Mouse (Mus musculus) ES-E14 (cell line): ENCODE measurements around the gene Scarb1. TPM values are rescaled to one million over a fixed set of nuclear protein-coding genes. Genes with fewer than 3 reads are reported as not detected.

ENCODE experiments used
- DNase-seq: peaks from one replicate; pipeline ENCODE4 v3.0.0-alpha.2; 2013; ENCODE audit warnings: low read depth, low spot score
- H3K27ac ChIP-seq: 2 replicates; pipeline ENCODE4 v1.5.1; 2012; ENCODE audit warnings: low read depth, mild to moderate bottlenecking, low read length, moderate library complexity, mixed read lengths; ENCODE audit not compliant: poor library complexity, insufficient read depth, severe bottlenecking
- H3K36me3 ChIP-seq: 2 replicates; pipeline ENCODE4 v1.6.1; 2012; ENCODE audit warnings: mild to moderate bottlenecking, low read length, moderate library complexity, mixed read lengths; ENCODE audit not compliant: control insufficient read depth, poor library complexity, insufficient read depth, severe bottlenecking
- H3K4me1 ChIP-seq, 2 experiments: fragments of 150-350 bp in 1 of 2; sonication (generic) in 1 of 2; 2 replicates each; pipeline ENCODE4 v1.6.1; 2012; ENCODE audit warnings: low read length in 2 of 2, mild to moderate bottlenecking in 1 of 2, mixed read lengths in 1 of 2; ENCODE audit not compliant: control insufficient read depth in 2 of 2, insufficient read depth in 2 of 2, poor library complexity in 1 of 2
- H3K4me3 ChIP-seq, 2 experiments: fragments of 150-350 bp in 1 of 2; sonication (generic) in 1 of 2; 2 replicates each; pipeline ENCODE4 v1.5.1; 2012; ENCODE audit warnings: low read length in 2 of 2, low read depth in 1 of 2, mild to moderate bottlenecking in 1 of 2, mixed read lengths in 1 of 2; ENCODE audit not compliant: insufficient read depth in 1 of 2, poor library complexity in 1 of 2, severe bottlenecking in 1 of 2
- H3K9ac ChIP-seq: 2 replicates; pipeline ENCODE4 v1.6.1; 2012; ENCODE audit warnings: low read depth, mild to moderate bottlenecking, low read length, mixed read lengths; ENCODE audit not compliant: poor library complexity, insufficient read depth, severe bottlenecking
- H3K9me3 ChIP-seq: fragments of 150-350 bp; sonication (generic); 2 replicates; pipeline ENCODE4 v1.6.1; 2012; ENCODE audit warnings: low read depth, mild to moderate bottlenecking, low read length; ENCODE audit not compliant: control insufficient read depth, insufficient read depth
- CHD2 ChIP-seq: IDR thresholded peaks from 2 replicates; pipeline ENCODE4 v1.6.1; 2014; ENCODE audit warnings: mild to moderate bottlenecking, low read depth, low read length, inconsistent platforms
- HCFC1 ChIP-seq: IDR thresholded peaks from 2 replicates; pipeline ENCODE4 v1.6.1; 2012; ENCODE audit warnings: low read length, inconsistent platforms, borderline replicate concordance; ENCODE audit not compliant: insufficient read depth
- MAFK ChIP-seq: IDR thresholded peaks from 2 replicates; pipeline ENCODE4 v1.6.1; 2014; ENCODE audit warnings: mild to moderate bottlenecking, low read depth, low read length, inconsistent platforms; ENCODE audit not compliant: insufficient read depth
- ZC3H11A ChIP-seq: IDR thresholded peaks from 2 replicates; pipeline ENCODE4 v1.6.1; 2012; ENCODE audit warnings: low read depth, mild to moderate bottlenecking, inconsistent platforms, low read length, borderline replicate concordance
- ZNF384 ChIP-seq: IDR thresholded peaks from 2 replicates; pipeline ENCODE4 v1.6.1; 2012; ENCODE audit warnings: low read depth, low read length, inconsistent platforms
- in situ Hi-C, 2 experiments: fragments of 600-800 bp; cut with MboI; formaldehyde crosslinking; loops; one replicate each; pipeline ENCODE4 v1.15.1; 2025; ENCODE audit warnings: low sequenced_read_pairs in 2 of 2, inconsistent platforms in 1 of 2; ENCODE audit not compliant: unreplicated experiment in 2 of 2
- total RNA-seq: library from RNA; depleted of rRNA; stranded (reverse); fragments of 300-350 nt; gene quantifications from 2 replicates; pipeline ENCODE4 v1.2.3, GENCODE M21; 2012

The Scarb1 gene
- total RNA-seq, 1 experiment, result 28.8 TPM

GRCm38 (mm10) chr5:125333009-125333408 lies 7.9 kb downstream of the Scarb1 start:
- Histone ChIP-seq H3K9me3 (no peaks in the 10 kb centered on the region), H3K27ac (no peak overlapping the region), H3K4me1 (peaks cover 0 to 31% of the 10 kb centered on the region in 2 experiments; a peak in 2 of 4 replicates), H3K36me3 (peaks cover 2% of the 10 kb centered on the region; the same call in 1 of the 2 replicates), H3K4me3 (no peak overlapping the region), H3K9ac (no peak overlapping the region)
- TF ChIP-seq ZC3H11A (no peak), ZNF384 (no peak), HCFC1 (no peak), MAFK (no peak), CHD2 (no peak)
- no peak for DNase-seq
- in situ Hi-C loops, result no loop called here

- no peak overlapping the region for H3K9ac ChIP-seq
- peaks cover 0 to 37% of the 10 kb centered on the region in 2 experiments; a peak in 2 of 4 replicates for H3K4me1 ChIP-seq
- TF ChIP-seq ZNF384 (no peak), CHD2 (no peak), MAFK (no peak), ZC3H11A (no peak), HCFC1 (no peak)
- H3K36me3 ChIP-seq, result peaks cover 2% of the 10 kb centered on the region; the same call in 1 of the 2 replicates
- no peak overlapping the region for H3K27ac ChIP-seq
- H3K4me3 ChIP-seq, result no peak overlapping the region
- in situ Hi-C loops, result no loop called here
- DNase-seq, result no peak
- H3K9me3 ChIP-seq, result no peaks in the 10 kb centered on the region
Measured at GRCm38 (mm10) chr5:125332333-125332732, 8.6 kb downstream of the Scarb1 start.

GRCm38 (mm10) chr5:125331811-125332210 lies 9.1 kb downstream of the Scarb1 start:
- H3K27ac ChIP-seq, result no peak overlapping the region
- in situ Hi-C loops, result no loop called here
- peaks cover 0 to 37% of the 10 kb centered on the region in 2 experiments; a peak in 2 of 4 replicates for H3K4me1 ChIP-seq
- DNase-seq, result no peak
- no peak overlapping the region for H3K4me3 ChIP-seq
- no peak overlapping the region for H3K9ac ChIP-seq
- no peaks in the 10 kb centered on the region for H3K9me3 ChIP-seq
- H3K36me3 ChIP-seq, result peaks cover 2% of the 10 kb centered on the region; the same call in 1 of the 2 replicates
- no peak for TF ChIP-seq ZNF384
- no peak for TF ChIP-seq CHD2
- no peak for TF ChIP-seq HCFC1
- no peak for TF ChIP-seq MAFK
- TF ChIP-seq ZC3H11A, result no peak

- Histone ChIP-seq H3K27ac (no peak overlapping the region; the same call in 1 of the 2 replicates), H3K9ac (0 out of 2 replicates have a peak overlapping the region, but pooled peaks have one; percentile 22), H3K36me3 (peaks cover 2% of the 10 kb centered on the region; the same call in 1 of the 2 replicates), H3K4me3 (no peak overlapping the region), H3K9me3 (no peaks in the 10 kb centered on the region), H3K4me1 (peaks cover 0 to 37% of the 10 kb centered on the region in 2 experiments; a peak in 2 of 4 replicates)
- DNase-seq, result no peak
- no peak for TF ChIP-seq ZC3H11A
- TF ChIP-seq MAFK, result no peak
- in situ Hi-C loops, result no loop called here
Measured at GRCm38 (mm10) chr5:125331094-125331493, 9.8 kb downstream of the Scarb1 start.

- Histone ChIP-seq H3K4me1 (peaks cover 0 to 37% of the 10 kb centered on the region in 2 experiments; a peak in 2 of 4 replicates), H3K9me3 (no peaks in the 10 kb centered on the region), H3K9ac (no peak overlapping the region), H3K36me3 (peaks cover 2% of the 10 kb centered on the region; the same call in 1 of the 2 replicates), H3K4me3 (no peak overlapping the region), H3K27ac (no peak overlapping the region)
- no peak for TF ChIP-seq ZC3H11A
- no peak for TF ChIP-seq ZNF384
- TF ChIP-seq CHD2, result no peak
- in situ Hi-C loops, result no loop called here
- DNase-seq, result no peak
Measured at GRCm38 (mm10) chr5:125330656-125331055, 10.2 kb downstream of the Scarb1 start.
